Mouse (Mus musculus): ENCODE data around the gene Mbtps2.

GRCm38 (mm10) chrX:157574683-157575082 lies 23.8 kb downstream of the Mbtps2 start:
- TF ChIP-seq CTCF (IDR thresholded peaks at IDR 0.05; ENCODE audit: low read depth, low read length) (no peak), POLR2A (IDR thresholded peaks at IDR 0.05; ENCODE audit: borderline replicate concordance, low read depth, low read length) (no peak)
